Mouse (Mus musculus): ENCODE results near the gene Adamts20.
"Not testable (repeated sequence)": the region's sequence is repeated elsewhere in the genome, so short reads cannot be mapped to it uniquely, and the experiment has no call there.

Adamts20 gene

DNA sequence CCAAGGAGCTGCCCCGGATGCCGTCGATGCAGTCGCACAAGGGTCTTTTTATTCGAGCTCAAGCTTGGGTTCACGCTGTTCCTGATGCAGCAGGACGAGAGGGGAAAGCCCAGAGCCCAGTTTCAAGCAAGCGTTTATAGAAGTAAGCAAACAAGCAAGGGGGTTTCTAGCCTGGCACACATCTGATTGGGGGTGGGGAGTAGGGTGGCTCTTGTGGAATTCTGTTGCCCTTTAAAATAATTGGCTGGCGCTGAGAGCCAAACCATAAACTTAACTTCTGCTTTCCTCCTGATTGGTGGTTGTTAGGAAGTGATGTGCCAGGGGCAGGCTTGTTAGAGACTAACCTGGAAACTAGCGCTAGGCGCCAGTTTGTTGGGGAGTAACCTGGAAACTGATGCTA is at the start of gene Adamts20:
Adamts20 (minus strand) TSS at position 101 of the 400 bp plus-strand sequence.
- DNase-seq: no peak

- DNase-seq: no peak
Measured at GRCm38 (mm10) chr15:94503451-94504215, 38.4 kb upstream of the Adamts20 start.

DNA sequence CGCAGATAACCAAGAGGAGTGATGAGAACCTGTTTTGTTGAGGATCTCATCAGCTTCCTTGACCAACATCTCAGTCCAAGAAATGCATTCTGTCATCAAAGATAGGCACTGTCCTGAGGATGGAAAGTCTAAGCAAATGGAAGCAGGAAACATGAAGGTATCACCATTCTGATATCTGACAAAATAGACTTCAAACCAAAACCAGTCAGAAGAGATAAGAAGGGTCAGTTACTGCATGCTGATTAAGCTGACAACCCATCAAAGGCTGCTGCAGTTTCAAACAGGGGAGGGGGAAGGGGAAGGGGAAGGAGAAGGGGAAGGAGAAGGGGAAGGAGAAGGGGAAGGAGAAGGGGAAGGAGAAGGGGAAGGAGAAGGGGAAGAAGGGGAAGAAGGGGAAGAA is 34.0 kb upstream of the Adamts20 start:
- no peak for DNase-seq

DNA sequence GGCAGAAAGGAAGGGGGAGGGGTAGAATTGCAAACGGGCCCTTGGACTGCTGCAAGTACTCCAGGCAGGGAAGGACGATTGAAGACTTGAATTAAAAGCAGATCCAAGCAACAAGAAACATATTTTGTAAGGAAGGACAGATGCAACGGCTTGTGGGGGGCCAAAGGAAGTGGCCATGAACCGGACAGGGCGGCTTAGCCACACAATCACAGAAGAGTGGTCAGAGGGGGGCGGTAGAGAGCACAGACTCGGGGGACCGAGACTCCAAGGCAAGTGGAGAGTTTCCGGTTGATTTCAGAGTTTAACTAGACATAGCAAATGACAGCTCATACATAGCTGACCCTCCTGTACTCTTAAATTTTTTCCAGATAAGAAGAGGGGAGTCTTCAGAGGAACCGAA is 30.7 kb upstream of the Adamts20 start:
- DNase-seq: no peak

- no peak for DNase-seq
Measured at GRCm38 (mm10) chr15:94494445-94494844, 29.2 kb upstream of the Adamts20 start.

DNA sequence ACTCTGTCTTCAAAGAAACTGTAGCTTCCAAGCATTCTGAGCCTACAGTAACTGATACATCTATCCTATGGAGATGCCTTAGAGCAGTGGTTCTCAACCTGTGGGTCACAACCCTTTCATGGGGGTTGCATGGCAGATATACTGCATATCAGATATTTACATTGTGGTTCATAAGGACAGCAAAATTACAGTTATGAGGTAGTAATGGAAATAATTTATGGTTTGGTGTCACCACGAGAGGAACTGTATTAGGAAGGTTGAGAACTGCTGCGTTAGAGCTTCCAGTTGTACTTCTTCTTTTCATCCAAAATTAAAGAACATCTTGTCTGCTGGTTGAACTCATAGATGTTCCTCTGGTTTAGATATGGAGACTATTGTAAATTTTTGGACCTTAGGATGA is 24.2 kb upstream of the Adamts20 start:
- no peak for DNase-seq

GRCm38 (mm10) chr15:94488028-94488427 is 22.8 kb upstream of the Adamts20 start:
- not testable (repeated sequence) for DNase-seq

GRCm38 (mm10) chr15:94482555-94482954 is 17.3 kb upstream of the Adamts20 start:
- no peak for DNase-seq

GRCm38 (mm10) chr15:94480792-94481191 is 15.6 kb upstream of the Adamts20 start:
- no peak for DNase-seq

DNA sequence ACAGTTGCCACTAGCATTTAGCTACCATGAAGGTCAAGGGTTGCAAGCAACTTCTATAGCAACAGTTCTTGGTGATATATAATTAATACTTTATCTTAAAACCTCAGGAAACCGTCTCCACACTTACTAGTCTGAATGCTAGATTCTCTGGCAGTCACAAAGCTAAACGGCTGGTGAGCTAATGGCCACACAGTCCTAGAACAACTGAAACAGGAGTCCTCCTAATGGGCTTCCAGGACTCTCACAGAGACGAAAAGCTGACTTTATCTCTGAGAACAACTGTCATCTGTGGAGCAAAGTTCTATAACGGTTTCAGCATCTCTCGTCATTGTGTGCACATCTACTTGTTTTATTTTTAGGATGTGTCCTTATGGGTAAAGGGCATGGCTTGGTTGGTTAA is 15.0 kb upstream of the Adamts20 start:
- no peak for DNase-seq

DNA sequence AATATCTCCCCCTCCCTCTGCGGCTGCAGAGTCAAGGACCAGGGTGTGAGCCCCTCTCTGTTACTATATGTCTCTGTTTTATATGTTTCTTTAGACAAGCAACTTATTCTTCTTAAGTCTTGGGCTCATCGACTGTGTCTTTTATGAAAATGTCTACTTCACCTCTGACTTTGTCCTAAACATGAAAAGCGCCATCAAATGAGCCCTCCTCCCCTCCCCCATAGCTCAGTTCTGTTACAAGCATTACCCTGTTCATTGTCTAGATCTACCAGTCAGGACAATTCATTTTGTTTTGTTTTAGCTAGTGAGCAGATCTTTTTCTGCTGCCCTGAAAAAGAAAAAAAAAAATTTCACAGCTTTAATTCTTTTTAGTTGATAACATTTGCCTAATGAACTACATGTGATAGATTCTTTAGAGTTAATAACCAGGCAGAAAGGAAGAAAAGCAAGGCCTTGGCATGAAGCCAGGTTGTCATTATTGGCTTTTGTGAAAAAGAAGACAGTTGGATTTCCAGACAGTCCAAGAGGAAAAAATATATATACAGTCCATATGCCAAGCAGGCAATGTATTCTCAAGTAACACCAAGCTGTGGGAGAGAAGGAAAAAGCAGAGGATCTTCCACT is 14.4 kb upstream of the Adamts20 start:
- DNase-seq: no peak

DNA sequence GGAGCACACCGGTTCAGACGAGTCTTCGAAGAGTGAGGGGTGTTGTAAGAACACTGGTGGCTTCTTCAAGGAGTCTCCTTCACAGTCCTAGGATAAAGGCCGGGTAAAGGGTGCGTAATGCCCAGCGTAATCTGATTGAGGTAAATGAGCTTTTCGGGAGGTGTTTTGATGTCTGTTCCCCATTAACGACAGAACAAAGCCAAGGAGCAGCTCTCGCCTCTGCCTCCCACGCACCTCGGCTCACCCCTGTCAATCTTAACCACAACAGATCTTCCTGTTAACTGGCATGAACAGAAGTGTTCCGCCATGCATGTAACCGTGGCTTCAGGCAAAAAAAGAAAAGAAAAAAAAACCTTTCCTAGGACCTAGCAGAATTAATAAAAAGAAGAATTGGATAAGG is 13.5 kb upstream of the Adamts20 start:
- DNase-seq: no peak

- DNase-seq: no peak
Measured at GRCm38 (mm10) chr15:94477287-94477686, 12.1 kb upstream of the Adamts20 start.

- no peak for DNase-seq
Measured at GRCm38 (mm10) chr15:94475975-94476374, 10.8 kb upstream of the Adamts20 start.

DNA sequence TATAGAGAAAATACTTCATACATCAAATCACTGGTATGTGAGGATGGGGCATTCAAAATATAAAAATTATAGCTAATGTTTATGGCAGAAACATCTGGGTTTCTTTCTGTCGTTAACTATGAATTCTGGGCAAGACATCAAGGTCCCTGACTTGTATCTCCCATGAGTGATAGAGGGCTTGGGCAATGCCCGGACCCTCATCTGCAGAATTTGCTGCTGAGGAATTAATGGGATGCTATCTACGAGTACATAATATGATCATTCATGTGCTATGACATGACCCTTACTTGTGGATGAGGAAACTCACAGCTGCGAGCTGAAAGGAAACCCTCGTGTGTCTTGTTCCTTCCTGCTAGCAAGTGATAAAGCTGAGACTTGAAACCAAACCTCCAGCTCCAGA is 5.1 kb upstream of the Adamts20 start:
- no peak for DNase-seq

- no peak for DNase-seq
Measured at GRCm38 (mm10) chr15:94464881-94465280, 337 bp downstream of the Adamts20 start.

- no peak for DNase-seq
Measured at GRCm38 (mm10) chr15:94463251-94463650, 2.0 kb downstream of the Adamts20 start.

DNA sequence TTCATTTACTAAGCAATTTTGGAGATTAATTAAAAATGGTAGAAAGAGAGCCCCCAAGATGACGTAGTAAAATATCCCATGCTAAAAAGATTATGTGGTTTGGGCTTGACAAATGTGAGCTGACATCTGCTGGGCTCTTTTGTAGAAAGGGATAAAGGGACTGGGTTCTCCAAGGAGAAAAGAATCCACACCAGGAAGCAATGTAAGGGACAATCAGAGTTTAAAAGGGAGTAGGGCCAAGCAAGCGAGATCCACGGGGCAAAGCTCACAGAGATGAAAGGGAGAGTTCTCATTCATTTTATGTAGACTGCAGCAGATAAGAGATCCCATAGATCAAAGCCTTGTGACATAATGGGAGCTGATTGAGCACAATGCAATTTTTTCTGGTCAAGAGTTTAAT is 3.0 kb downstream of the Adamts20 start:
- DNase-seq: no peak

- DNase-seq: no peak
Measured at GRCm38 (mm10) chr15:94461166-94461565, 4.1 kb downstream of the Adamts20 start.

DNA sequence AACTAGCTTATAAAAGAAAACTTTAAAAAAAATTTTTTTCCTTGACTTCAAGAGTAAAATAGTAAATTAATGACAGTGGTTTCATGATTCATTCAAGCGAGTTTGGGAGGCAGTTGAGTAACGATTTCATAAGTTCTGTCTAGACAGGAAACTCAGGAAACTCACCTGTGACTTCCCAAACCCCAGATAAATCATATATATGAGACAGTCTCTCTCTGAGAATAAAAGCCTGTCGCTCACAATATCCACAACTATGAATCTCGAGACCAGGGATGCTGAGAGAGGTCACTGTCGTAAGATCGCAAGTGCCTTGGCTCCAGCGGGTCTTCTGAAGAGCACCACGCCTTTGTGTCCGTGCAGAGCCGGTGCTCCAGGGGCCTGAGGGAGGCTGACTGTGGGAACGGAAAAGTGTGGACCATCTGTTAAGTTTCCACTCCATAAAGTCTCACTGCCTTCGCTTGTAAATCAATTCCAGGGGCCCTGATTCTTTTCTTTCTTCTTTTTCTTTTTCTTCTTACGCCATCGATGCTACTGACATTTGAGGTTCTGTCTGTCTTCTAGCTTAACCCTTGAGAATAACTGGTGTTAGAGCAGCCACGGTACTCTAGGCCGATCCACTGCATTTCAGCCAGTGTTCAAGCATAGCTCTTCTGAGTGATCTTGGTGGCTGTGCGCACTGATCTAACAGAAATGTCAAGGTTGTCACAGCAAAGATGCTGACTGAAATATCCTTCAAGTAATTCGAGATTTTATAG is 7.4 kb downstream of the Adamts20 start:
- DNase-seq: no peak

DNA sequence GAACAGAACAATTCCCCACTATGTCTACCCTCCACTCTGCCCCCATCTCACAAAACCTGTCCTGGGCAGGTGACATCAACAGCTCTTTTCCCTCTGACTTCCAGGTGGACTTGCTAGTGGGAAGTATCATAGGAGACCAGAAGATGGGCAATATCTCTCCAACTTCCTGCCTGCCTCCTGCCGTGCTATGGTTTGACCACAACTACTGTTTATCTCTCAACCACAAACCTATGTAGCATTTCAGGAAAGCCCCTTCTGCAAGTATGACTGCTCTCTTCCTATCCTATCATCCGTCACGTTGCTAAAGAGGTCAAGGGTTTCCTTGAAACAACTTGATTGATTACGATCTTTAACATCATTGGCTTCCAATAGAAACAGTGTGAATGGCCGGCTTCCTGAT is 12.4 kb downstream of the Adamts20 start:
- DNase-seq: no peak

GRCm38 (mm10) chr15:94451600-94451999 is 13.6 kb downstream of the Adamts20 start:
- no peak for DNase-seq

- no peak for DNase-seq
Measured at GRCm38 (mm10) chr15:94444437-94445136, 20.6 kb downstream of the Adamts20 start.

Measured in lung, postnatal 36 days (tissue).